Mouse (Mus musculus): ENCODE measurements at regions not wholly inside any gene's neighbourhood (a gene's known extent, or its start where the extent isn't known, plus 50 kb on each side); places are given as distances from the start of the nearest gene placed in this dataset.

GRCm38 (mm10) chr12:110063013-110063412, 215.9 kb upstream of the Dio3 start:
- WGBS: 62% methylated on average over 8 of the region's 8 CpGs

DNA sequence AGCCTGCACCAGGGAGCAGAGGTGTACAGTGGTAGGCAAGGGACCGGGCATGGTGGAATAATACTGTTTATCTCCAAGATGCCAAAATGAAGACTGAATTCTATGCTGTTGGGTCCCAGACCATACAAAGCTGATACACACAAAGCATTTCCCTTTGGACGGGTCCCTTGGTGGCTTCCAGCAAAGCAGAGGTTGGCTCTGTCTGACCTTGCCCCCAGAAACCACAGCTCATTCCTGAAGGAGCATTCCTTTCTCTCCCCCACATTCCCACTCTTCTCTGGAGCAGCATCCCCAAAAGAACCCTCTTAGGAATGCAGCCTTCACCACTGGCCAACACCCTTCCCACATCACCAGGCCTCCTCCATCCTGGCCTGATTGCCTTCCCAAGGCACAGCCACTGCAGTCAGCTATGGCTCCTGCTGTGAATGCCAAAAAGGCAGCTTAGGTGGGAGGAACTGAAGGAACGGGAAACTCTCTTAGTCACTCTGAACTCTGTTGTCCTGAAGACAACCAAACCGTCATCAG, 212.4 kb upstream of the Dio3 start:
- WGBS: 76% methylated on average over 4 of the region's 4 CpGs
- Histone ChIP-seq H3K4me1 (replicated peaks; ENCODE audit: control insufficient read depth, insufficient read depth, low read length) (no peaks in the 10 kb centered on the region), H3K27ac (ENCODE audit: control insufficient read depth, insufficient read depth, low read length) (no peak overlapping the region), H3K27me3 (ENCODE audit: control insufficient read depth, insufficient read depth, low read length) (no peaks in the 10 kb centered on the region), H3K4me3 (ENCODE audit: control insufficient read depth, insufficient read depth, low read length) (no peak overlapping the region), H3K36me3 (ENCODE audit: control insufficient read depth, insufficient read depth, low read length) (no peaks in the 10 kb centered on the region)
- DNase-seq: no peak
- TF ChIP-seq CTCF (IDR thresholded peaks at IDR 0.05; ENCODE audit: borderline replicate concordance, control insufficient read depth, extremely low read depth, insufficient read depth, low read length, poor library complexity) (no peak), POLR2A (IDR thresholded peaks at IDR 0.05; ENCODE audit: control insufficient read depth, extremely low read depth, insufficient read depth, low read length, poor library complexity) (no peak)

More at GRCm38 (mm10) chr12:110063013-110063412, 215.9 kb upstream of the Dio3 start:
- Histone ChIP-seq H3K36me3 (ENCODE audit: control insufficient read depth, insufficient read depth, low read length) (no peaks in the 10 kb centered on the region), H3K27me3 (ENCODE audit: control insufficient read depth, insufficient read depth, low read length) (no peaks in the 10 kb centered on the region), H3K27ac (ENCODE audit: control insufficient read depth, insufficient read depth, low read length) (no peak overlapping the region), H3K4me3 (ENCODE audit: control insufficient read depth, insufficient read depth, low read length) (no peak overlapping the region), H3K4me1 (replicated peaks; ENCODE audit: control insufficient read depth, insufficient read depth, low read length) (no peaks in the 10 kb centered on the region)
- TF ChIP-seq CTCF (IDR thresholded peaks at IDR 0.05; ENCODE audit: borderline replicate concordance, control insufficient read depth, extremely low read depth, insufficient read depth, low read length, poor library complexity): no peak
- TF ChIP-seq POLR2A (IDR thresholded peaks at IDR 0.05; ENCODE audit: control insufficient read depth, extremely low read depth, insufficient read depth, low read length, poor library complexity): no peak
- DNase-seq: no peak

DNA sequence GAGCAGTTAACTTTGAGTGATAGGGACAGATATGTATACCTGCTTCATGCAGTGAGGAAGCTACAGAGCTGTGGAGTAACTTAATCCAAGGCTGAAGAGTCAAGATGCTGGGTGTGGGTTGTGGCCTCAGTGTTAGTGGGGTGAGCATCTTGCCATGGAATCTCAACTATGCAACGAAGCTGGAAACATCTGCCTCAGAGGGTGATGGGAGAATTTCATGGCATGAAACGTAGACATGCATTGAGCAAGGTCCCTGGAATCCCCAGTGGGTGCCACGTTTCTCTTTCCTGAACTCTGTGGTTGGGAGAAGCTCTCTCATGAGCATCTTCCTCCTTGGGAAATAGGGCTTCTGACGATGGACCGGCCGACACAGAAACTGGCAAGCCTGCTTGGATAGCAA, 208.4 kb upstream of the Dio3 start:
- TF ChIP-seq POLR2A (IDR thresholded peaks at IDR 0.05; ENCODE audit: control insufficient read depth, extremely low read depth, insufficient read depth, low read length, poor library complexity) (no peak), CTCF (IDR thresholded peaks at IDR 0.05; ENCODE audit: borderline replicate concordance, control insufficient read depth, extremely low read depth, insufficient read depth, low read length, poor library complexity) (no peak)
- DNase-seq: no peak
- H3K4me3 ChIP-seq (ENCODE audit: control insufficient read depth, insufficient read depth, low read length): no peak overlapping the region
- H3K27me3 ChIP-seq (ENCODE audit: control insufficient read depth, insufficient read depth, low read length): no peaks in the 10 kb centered on the region
- no peaks in the 10 kb centered on the region for H3K4me1 ChIP-seq (replicated peaks; ENCODE audit: control insufficient read depth, insufficient read depth, low read length)
- WGBS: 84% methylated on average over 6 of the region's 6 CpGs
- no peaks in the 10 kb centered on the region for H3K36me3 ChIP-seq (ENCODE audit: control insufficient read depth, insufficient read depth, low read length)
- no peak overlapping the region for H3K27ac ChIP-seq (ENCODE audit: control insufficient read depth, insufficient read depth, low read length)

DNA sequence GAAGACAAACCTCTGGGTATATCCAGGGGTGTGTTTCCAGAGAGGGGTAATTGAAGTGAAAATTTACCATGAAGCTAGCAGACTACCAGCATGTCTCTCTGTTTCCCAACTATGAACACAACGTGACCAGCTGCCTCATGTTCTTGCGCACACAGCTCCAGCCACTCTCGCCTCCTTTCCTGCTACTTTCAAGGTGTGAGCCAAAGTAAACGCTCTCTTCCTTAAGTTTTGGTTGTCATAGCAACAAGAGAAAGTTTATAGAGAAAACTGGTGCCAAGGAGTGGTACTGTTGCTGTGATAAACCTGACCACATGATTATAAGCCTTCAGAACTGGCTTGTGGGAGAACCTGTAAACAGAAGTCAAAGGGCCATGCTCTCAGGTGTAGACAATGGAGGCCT, 207.0 kb upstream of the Dio3 start:
- H3K36me3 ChIP-seq (ENCODE audit: control insufficient read depth, insufficient read depth, low read length): no peaks in the 10 kb centered on the region
- TF ChIP-seq POLR2A (IDR thresholded peaks at IDR 0.05; ENCODE audit: control insufficient read depth, extremely low read depth, insufficient read depth, low read length, poor library complexity): no peak
- TF ChIP-seq CTCF (IDR thresholded peaks at IDR 0.05; ENCODE audit: borderline replicate concordance, control insufficient read depth, extremely low read depth, insufficient read depth, low read length, poor library complexity): no peak

DNA sequence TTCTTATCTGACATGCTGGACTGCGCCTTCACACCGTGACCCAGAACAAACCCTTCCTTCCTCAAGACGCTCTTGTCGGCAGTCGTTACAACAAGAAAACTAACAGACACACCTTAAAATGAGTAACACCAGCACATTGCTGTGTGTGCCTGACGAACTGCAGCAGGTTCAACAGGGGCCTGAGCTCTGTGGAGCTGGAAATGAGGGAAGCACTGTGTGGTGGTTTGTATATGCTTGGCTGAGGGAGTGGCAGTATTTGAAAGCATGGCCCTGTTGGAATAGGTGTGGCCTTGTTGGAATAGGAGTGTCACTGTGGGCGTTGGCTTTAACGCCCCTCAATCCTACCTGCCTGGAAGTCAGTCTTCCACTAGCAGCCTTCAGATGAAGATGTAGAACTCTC, 203.9 kb upstream of the Dio3 start:
- H3K27me3 ChIP-seq (ENCODE audit: control insufficient read depth, insufficient read depth, low read length): no peaks in the 10 kb centered on the region
- 93% methylated on average over 8 of the region's 8 CpGs for WGBS
- TF ChIP-seq CTCF (IDR thresholded peaks at IDR 0.05; ENCODE audit: borderline replicate concordance, control insufficient read depth, extremely low read depth, insufficient read depth, low read length, poor library complexity) (no peak), POLR2A (IDR thresholded peaks at IDR 0.05; ENCODE audit: control insufficient read depth, extremely low read depth, insufficient read depth, low read length, poor library complexity) (no peak)
- no peaks in the 10 kb centered on the region for H3K36me3 ChIP-seq (ENCODE audit: control insufficient read depth, insufficient read depth, low read length)
- DNase-seq: no peak
- H3K4me3 ChIP-seq (ENCODE audit: control insufficient read depth, insufficient read depth, low read length): no peak overlapping the region
- H3K27ac ChIP-seq (ENCODE audit: control insufficient read depth, insufficient read depth, low read length): no peak overlapping the region
- H3K4me1 ChIP-seq (replicated peaks; ENCODE audit: control insufficient read depth, insufficient read depth, low read length): no peaks in the 10 kb centered on the region

More for the DNA sequence above, 207.0 kb upstream of the Dio3 start:
- no peak overlapping the region for H3K27ac ChIP-seq (ENCODE audit: control insufficient read depth, insufficient read depth, low read length)
- WGBS: 82% methylated on average over 4 of the region's 4 CpGs
- no peak overlapping the region for H3K4me3 ChIP-seq (ENCODE audit: control insufficient read depth, insufficient read depth, low read length)
- no peaks in the 10 kb centered on the region for H3K27me3 ChIP-seq (ENCODE audit: control insufficient read depth, insufficient read depth, low read length)
- no peak for DNase-seq
- no peaks in the 10 kb centered on the region for H3K4me1 ChIP-seq (replicated peaks; ENCODE audit: control insufficient read depth, insufficient read depth, low read length)

DNA sequence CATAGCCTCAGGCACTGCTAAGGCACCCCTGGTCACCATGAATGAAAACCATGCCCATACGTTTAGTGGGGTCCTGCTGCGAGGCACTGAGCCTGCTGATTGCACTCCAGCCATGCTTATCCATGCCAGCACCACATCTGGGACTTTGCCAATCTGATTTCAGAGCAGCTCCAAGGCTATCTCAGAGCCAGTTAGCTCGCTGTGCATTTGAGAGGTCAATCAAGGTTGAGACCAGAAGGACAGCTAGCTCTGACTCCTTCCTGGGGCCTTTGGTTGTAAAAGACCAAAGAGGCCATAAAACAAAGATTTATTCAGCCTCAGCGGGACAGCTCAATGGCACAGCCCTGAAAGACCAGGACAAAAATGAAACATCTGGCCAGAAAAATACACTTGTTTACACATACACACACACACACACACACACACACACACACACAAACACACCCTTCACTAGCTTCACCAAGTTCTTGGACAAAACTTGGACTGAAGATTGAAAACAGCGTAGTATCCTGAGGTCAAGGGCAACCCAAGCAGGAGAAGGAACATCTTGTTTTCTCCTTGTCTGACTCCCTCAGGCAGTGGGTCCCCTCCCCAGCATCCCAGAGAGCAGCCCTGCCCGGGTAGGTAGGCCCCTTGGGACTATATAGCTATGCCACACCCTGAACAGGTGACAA, 201.5 kb upstream of the Dio3 start:
- no peak for DNase-seq
- H3K4me1 ChIP-seq (replicated peaks; ENCODE audit: control insufficient read depth, insufficient read depth, low read length): no peaks in the 10 kb centered on the region
- no peak overlapping the region for H3K4me3 ChIP-seq (ENCODE audit: control insufficient read depth, insufficient read depth, low read length)
- no peak overlapping the region for H3K27ac ChIP-seq (ENCODE audit: control insufficient read depth, insufficient read depth, low read length)
- 70% methylated on average over 6 of the region's 6 CpGs for WGBS
- H3K27me3 ChIP-seq (ENCODE audit: control insufficient read depth, insufficient read depth, low read length): no peaks in the 10 kb centered on the region
- no peaks in the 10 kb centered on the region for H3K36me3 ChIP-seq (ENCODE audit: control insufficient read depth, insufficient read depth, low read length)
- TF ChIP-seq POLR2A (IDR thresholded peaks at IDR 0.05; ENCODE audit: control insufficient read depth, extremely low read depth, insufficient read depth, low read length, poor library complexity) (no peak), CTCF (IDR thresholded peaks at IDR 0.05; ENCODE audit: borderline replicate concordance, control insufficient read depth, extremely low read depth, insufficient read depth, low read length, poor library complexity) (no peak)

All from thymus, adult 2 months (tissue).